Mouse (Mus musculus) ovary, adult 10 weeks (tissue): ENCODE measurements around the gene Slc8a1. TPM values are rescaled to one million over a fixed set of nuclear protein-coding genes. Genes with fewer than 3 reads are reported as not detected.

Source experiments
- polyA plus RNA-seq: library from polyadenylated mRNA; stranded (reverse); fragments of 350-450 nt; fragmentation: Illumina TruSeq; extraction: RNeasy Lipid Tissue Mini Kit (QIAGEN cat#74804); gene quantifications from one replicate; pipeline ENCODE4 v1.2.3, GENCODE M21; 2014

Slc8a1 gene
- 28.9 TPM for polyA plus RNA-seq

GRCm38 (mm10) chr17:81738311-81738755 lies at the start of gene Slc8a1:
Slc8a1 (minus strand) TSS chr17:81738377.

GRCm38 (mm10) chr17:81441463-81441862 lies 296.7 kb downstream of the Slc8a1 start, which contains the start of gene Gm11096:
Gm11096 (plus strand) TSS chr17:81441763.

